Mouse (Mus musculus): ENCODE data around the gene Gria1. TPM values are rescaled to one million over a fixed set of nuclear protein-coding genes. Genes with fewer than 3 reads are reported as not detected.

The Gria1 gene
- polyA plus RNA-seq, 1 experiment from 2014 or later: 1.8 TPM

- H3K9me3 ChIP-seq (ENCODE audit: control insufficient read depth, low read length): no peaks in the 10 kb centered on the region
- H3K4me1 ChIP-seq (ENCODE audit: control insufficient read depth, insufficient read depth, low read length): no peaks in the 10 kb centered on the region
- no peak overlapping the region for H3K4me3 ChIP-seq (ENCODE audit: low read depth, low read length)
- DNase-seq (ENCODE audit: low spot score, missing footprints): no peak
- H3K27ac ChIP-seq (ENCODE audit: low read depth, low read length): no peak overlapping the region
- no peak for ATAC-seq (ENCODE audit: low FRiP score)
- H3K9ac ChIP-seq (ENCODE audit: low read length): no peak overlapping the region
- H3K4me2 ChIP-seq: no peak overlapping the region
- H3K36me3 ChIP-seq (ENCODE audit: control insufficient read depth, insufficient read depth, low read length): no peaks in the 10 kb centered on the region
- H3K27me3 ChIP-seq (ENCODE audit: control insufficient read depth, insufficient read depth, low read length): no peaks in the 10 kb centered on the region
These were observed 79.5 kb downstream of the Gria1 start for GRCm38 (mm10) chr11:57090705-57091104.

- ATAC-seq (ENCODE audit: low FRiP score): no peak
- Histone ChIP-seq H3K9ac (ENCODE audit: low read length) (no peak overlapping the region), H3K9me3 (ENCODE audit: control insufficient read depth, low read length) (no peaks in the 10 kb centered on the region)
These were observed 80.2 kb downstream of the Gria1 start for GRCm38 (mm10) chr11:57091276-57091914.

GRCm38 (mm10) chr11:57100491-57100890 is 89.3 kb downstream of the Gria1 start:
- no peaks in the 10 kb centered on the region for H3K36me3 ChIP-seq (ENCODE audit: control insufficient read depth, insufficient read depth, low read length)
- DNase-seq (ENCODE audit: low spot score, missing footprints): no peak
- no peak overlapping the region for H3K4me3 ChIP-seq (ENCODE audit: low read depth, low read length)
- H3K4me2 ChIP-seq: no peak overlapping the region
- no peaks in the 10 kb centered on the region for H3K4me1 ChIP-seq (ENCODE audit: control insufficient read depth, insufficient read depth, low read length)
- no peaks in the 10 kb centered on the region for H3K9me3 ChIP-seq (ENCODE audit: control insufficient read depth, low read length)
- 80% methylated on average over 5 of the region's 5 CpGs for WGBS
- H3K9ac ChIP-seq (ENCODE audit: low read length): no peak overlapping the region
- no peaks in the 10 kb centered on the region for H3K27me3 ChIP-seq (ENCODE audit: control insufficient read depth, insufficient read depth, low read length)
- no peak overlapping the region for H3K27ac ChIP-seq (ENCODE audit: low read depth, low read length)
- ATAC-seq (ENCODE audit: low FRiP score): no peak

More at GRCm38 (mm10) chr11:57091276-57091914, 80.2 kb downstream of the Gria1 start:
- no peak overlapping the region for H3K4me3 ChIP-seq (ENCODE audit: low read depth, low read length)
- H3K27me3 ChIP-seq (ENCODE audit: control insufficient read depth, insufficient read depth, low read length): no peaks in the 10 kb centered on the region
- no peaks in the 10 kb centered on the region for H3K36me3 ChIP-seq (ENCODE audit: control insufficient read depth, insufficient read depth, low read length)
- DNase-seq (ENCODE audit: low spot score, missing footprints): peak; percentile 19
- no peak overlapping the region for H3K4me2 ChIP-seq
- no peaks in the 10 kb centered on the region for H3K4me1 ChIP-seq (ENCODE audit: control insufficient read depth, insufficient read depth, low read length)
- 78% methylated on average over 3 of the region's 3 CpGs for WGBS
- H3K27ac ChIP-seq (ENCODE audit: low read depth, low read length): no peak overlapping the region

GRCm38 (mm10) chr11:57103751-57104254 is 92.6 kb downstream of the Gria1 start:
- no peak for ATAC-seq (ENCODE audit: low FRiP score)

GRCm38 (mm10) chr11:57105683-57106082 is 94.5 kb downstream of the Gria1 start:
- Histone ChIP-seq H3K27me3 (ENCODE audit: control insufficient read depth, insufficient read depth, low read length) (no peaks in the 10 kb centered on the region), H3K4me3 (ENCODE audit: low read depth, low read length) (no peak overlapping the region), H3K36me3 (ENCODE audit: control insufficient read depth, insufficient read depth, low read length) (no peaks in the 10 kb centered on the region), H3K27ac (ENCODE audit: low read depth, low read length) (no peak overlapping the region), H3K4me2 (no peak overlapping the region), H3K9me3 (ENCODE audit: control insufficient read depth, low read length) (no peaks in the 10 kb centered on the region), H3K9ac (ENCODE audit: low read length) (no peak overlapping the region), H3K4me1 (ENCODE audit: control insufficient read depth, insufficient read depth, low read length) (no peaks in the 10 kb centered on the region)
- ATAC-seq (ENCODE audit: low FRiP score) (no peak), DNase-seq (ENCODE audit: low spot score, missing footprints) (no peak)
- 78% methylated on average over 3 of the region's 3 CpGs for WGBS

More at GRCm38 (mm10) chr11:57103751-57104254, 92.6 kb downstream of the Gria1 start:
- Histone ChIP-seq H3K9ac (ENCODE audit: low read length) (no peak overlapping the region), H3K4me3 (ENCODE audit: low read depth, low read length) (no peak overlapping the region), H3K4me2 (no peak overlapping the region), H3K27ac (ENCODE audit: low read depth, low read length) (no peak overlapping the region), H3K27me3 (ENCODE audit: control insufficient read depth, insufficient read depth, low read length) (no peaks in the 10 kb centered on the region), H3K36me3 (ENCODE audit: control insufficient read depth, insufficient read depth, low read length) (no peaks in the 10 kb centered on the region), H3K9me3 (ENCODE audit: control insufficient read depth, low read length) (no peaks in the 10 kb centered on the region), H3K4me1 (ENCODE audit: control insufficient read depth, insufficient read depth, low read length) (no peaks in the 10 kb centered on the region)
- DNase-seq (ENCODE audit: low spot score, missing footprints): no peak
- 74% methylated on average over 5 of the region's 5 CpGs for WGBS

- Histone ChIP-seq H3K9ac (ENCODE audit: low read length) (no peak overlapping the region), H3K4me3 (ENCODE audit: low read depth, low read length) (no peak overlapping the region), H3K36me3 (ENCODE audit: control insufficient read depth, insufficient read depth, low read length) (no peaks in the 10 kb centered on the region), H3K9me3 (ENCODE audit: control insufficient read depth, low read length) (no peaks in the 10 kb centered on the region), H3K4me1 (ENCODE audit: control insufficient read depth, insufficient read depth, low read length) (no peaks in the 10 kb centered on the region), H3K4me2 (no peak overlapping the region), H3K27ac (ENCODE audit: low read depth, low read length) (no peak overlapping the region), H3K27me3 (ENCODE audit: control insufficient read depth, insufficient read depth, low read length) (no peaks in the 10 kb centered on the region)
- no peak for ATAC-seq (ENCODE audit: low FRiP score)
- WGBS: 92% methylated on average over 8 of the region's 8 CpGs
- no peak for DNase-seq (ENCODE audit: low spot score, missing footprints)
These were observed 101.2 kb downstream of the Gria1 start for GRCm38 (mm10) chr11:57112386-57112785.

GRCm38 (mm10) chr11:57114410-57114809 is 103.2 kb downstream of the Gria1 start:
- DNase-seq (ENCODE audit: low spot score, missing footprints) (no peak), ATAC-seq (ENCODE audit: low FRiP score) (no peak)
- Histone ChIP-seq H3K4me3 (ENCODE audit: low read depth, low read length) (no peak overlapping the region), H3K9me3 (ENCODE audit: control insufficient read depth, low read length) (no peaks in the 10 kb centered on the region), H3K36me3 (ENCODE audit: control insufficient read depth, insufficient read depth, low read length) (no peaks in the 10 kb centered on the region), H3K27me3 (ENCODE audit: control insufficient read depth, insufficient read depth, low read length) (no peaks in the 10 kb centered on the region), H3K4me2 (no peak overlapping the region), H3K4me1 (ENCODE audit: control insufficient read depth, insufficient read depth, low read length) (no peaks in the 10 kb centered on the region), H3K9ac (ENCODE audit: low read length) (no peak overlapping the region), H3K27ac (ENCODE audit: low read depth, low read length) (no peak overlapping the region)
- 96% methylated on average over 5 of the region's 5 CpGs for whole genome bisulfite sequencing

- ATAC-seq (ENCODE audit: low FRiP score): no peak
- WGBS: 81% methylated on average over 8 of the region's 8 CpGs
- no peak overlapping the region for H3K27ac ChIP-seq (ENCODE audit: low read depth, low read length)
These were observed 115.9 kb downstream of the Gria1 start for GRCm38 (mm10) chr11:57127066-57127465.

GRCm38 (mm10) chr11:57140162-57140780 is 129.1 kb downstream of the Gria1 start:
- Histone ChIP-seq H3K27ac (ENCODE audit: low read depth, low read length) (no peak overlapping the region), H3K27me3 (ENCODE audit: control insufficient read depth, insufficient read depth, low read length) (no peaks in the 10 kb centered on the region), H3K9me3 (ENCODE audit: control insufficient read depth, low read length) (no peaks in the 10 kb centered on the region), H3K36me3 (ENCODE audit: control insufficient read depth, insufficient read depth, low read length) (no peaks in the 10 kb centered on the region), H3K9ac (ENCODE audit: low read length) (no peak overlapping the region), H3K4me1 (ENCODE audit: control insufficient read depth, insufficient read depth, low read length) (no peaks in the 10 kb centered on the region), H3K4me2 (no peak overlapping the region), H3K4me3 (ENCODE audit: low read depth, low read length) (no peak overlapping the region)
- WGBS: 91% methylated on average over 14 of the region's 14 CpGs
- ATAC-seq (ENCODE audit: low FRiP score) (no peak), DNase-seq (ENCODE audit: low spot score, missing footprints) (no peak)

More at GRCm38 (mm10) chr11:57127066-57127465, 115.9 kb downstream of the Gria1 start:
- no peaks in the 10 kb centered on the region for H3K9me3 ChIP-seq (ENCODE audit: control insufficient read depth, low read length)
- DNase-seq (ENCODE audit: low spot score, missing footprints): no peak
- no peak overlapping the region for H3K9ac ChIP-seq (ENCODE audit: low read length)
- no peak overlapping the region for H3K4me3 ChIP-seq (ENCODE audit: low read depth, low read length)
- no peaks in the 10 kb centered on the region for H3K4me1 ChIP-seq (ENCODE audit: control insufficient read depth, insufficient read depth, low read length)
- H3K4me2 ChIP-seq: no peak overlapping the region
- H3K27me3 ChIP-seq (ENCODE audit: control insufficient read depth, insufficient read depth, low read length): no peaks in the 10 kb centered on the region
- H3K36me3 ChIP-seq (ENCODE audit: control insufficient read depth, insufficient read depth, low read length): no peaks in the 10 kb centered on the region
